Mouse (Mus musculus): ENCODE measurements around the gene Hcn3.

- TF ChIP-seq EP300 (optimal IDR thresholded peaks at IDR 0.05) = no peak
- TF ChIP-seq CTCF (IDR thresholded peaks at IDR 0.05; ENCODE audit: low read depth) = no peak
Measured at GRCm38 (mm10) chr3:89103291-89103595, 56.8 kb downstream of the Hcn3 start.
